Mouse (Mus musculus) heart, adult 2 months (tissue): ENCODE results near the gene Tenm4.

Source experiments
- CTCF ChIP-seq: fragments of 200-600 bp; IDR thresholded peaks from 2 replicates; pipeline ENCODE4 v1.8.1; 2022; ENCODE audit warnings: antibody characterized with exemption, mild to moderate bottlenecking, moderate library complexity
- EP300 ChIP-seq: fragments of 200-500 bp; IDR thresholded peaks from 2 replicates; pipeline ENCODE4 v1.6.1; 2011; ENCODE audit warnings: low read depth, low read length, control low read depth; ENCODE audit not compliant: insufficient read depth
- POLR2A ChIP-seq: fragments of 200-500 bp; IDR thresholded peaks from 2 replicates; pipeline ENCODE4 v1.6.1; 2011; ENCODE audit warnings: mild to moderate bottlenecking, low read depth, low read length, control low read depth; ENCODE audit not compliant: insufficient read depth

DNA sequence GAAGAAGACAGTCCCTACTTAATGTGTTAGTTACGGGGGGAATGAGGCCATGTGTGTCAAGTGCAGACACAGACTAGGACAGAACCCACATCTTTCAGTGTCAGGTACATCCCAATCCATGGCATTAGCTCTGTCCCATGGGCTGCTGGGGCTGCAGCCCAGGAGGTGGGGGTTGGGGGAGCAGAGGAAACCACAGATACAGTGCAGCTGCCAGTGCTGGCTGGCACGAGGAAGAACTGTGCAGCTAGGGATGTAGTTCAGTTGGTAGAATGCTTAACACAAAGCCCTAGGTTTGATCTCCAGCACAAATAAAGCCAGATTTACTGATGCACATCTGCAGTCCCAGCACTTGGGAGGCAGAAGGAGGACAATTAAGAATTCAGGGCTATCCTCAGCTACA lies 688.0 kb downstream of the Tenm4 start:
- TF ChIP-seq POLR2A = no peak
- no peak for TF ChIP-seq CTCF
- no peak for TF ChIP-seq EP300
